Mouse (Mus musculus) naive thymus-derived CD4-positive, alpha-beta T cell, adult 2 months (primary cell): ENCODE measurements at regions not wholly inside any gene's neighbourhood (a gene's known extent, or its start where the extent isn't known, plus 50 kb on each side); places are given as distances from the start of the nearest gene placed in this dataset.

ENCODE experiments used
- DNase-seq: peaks from one replicate; pipeline ENCODE4 v3.0.0-alpha.2; 2011; ENCODE audit warnings: low read depth

GRCm38 (mm10) chr14:102925769-102926443 is 56.5 kb downstream of the Kctd12 start:
- no peak for DNase-seq

GRCm38 (mm10) chr14:102924674-102925073 is 57.8 kb downstream of the Kctd12 start:
- no peak for DNase-seq

- no peak for DNase-seq
Observed at GRCm38 (mm10) chr14:102922496-102922993, 59.9 kb downstream of the Kctd12 start.

DNA sequence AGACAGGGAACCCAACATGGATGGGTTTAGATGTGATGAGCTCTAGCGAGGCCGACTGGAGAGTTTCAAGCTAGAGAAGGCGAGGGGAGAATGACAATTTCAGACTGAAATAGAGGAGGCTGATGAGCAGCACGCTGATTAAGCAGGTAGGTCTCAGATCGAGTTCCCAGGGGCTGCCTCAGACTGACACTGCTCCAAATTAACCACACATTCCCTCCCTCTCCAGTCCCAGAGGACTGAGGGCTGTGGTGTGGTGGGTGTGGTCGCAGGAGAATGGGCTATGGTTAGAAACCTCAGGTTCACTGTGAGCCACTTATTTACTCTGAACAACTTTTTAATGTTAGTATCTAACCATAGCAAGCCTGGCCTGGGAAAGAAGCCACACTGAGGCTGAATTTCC is 62.0 kb downstream of the Kctd12 start:
- no peak for DNase-seq

- no peak for DNase-seq
Observed at GRCm38 (mm10) chr14:102919261-102919801, 63.1 kb downstream of the Kctd12 start.

- no peak for DNase-seq
Observed at GRCm38 (mm10) chr14:102917929-102918328, 64.5 kb downstream of the Kctd12 start.

GRCm38 (mm10) chr14:102915918-102916317 is 66.5 kb downstream of the Kctd12 start:
- DNase-seq, result no peak

- no peak for DNase-seq
Observed at GRCm38 (mm10) chr14:102911582-102911981, 70.9 kb downstream of the Kctd12 start.

DNA sequence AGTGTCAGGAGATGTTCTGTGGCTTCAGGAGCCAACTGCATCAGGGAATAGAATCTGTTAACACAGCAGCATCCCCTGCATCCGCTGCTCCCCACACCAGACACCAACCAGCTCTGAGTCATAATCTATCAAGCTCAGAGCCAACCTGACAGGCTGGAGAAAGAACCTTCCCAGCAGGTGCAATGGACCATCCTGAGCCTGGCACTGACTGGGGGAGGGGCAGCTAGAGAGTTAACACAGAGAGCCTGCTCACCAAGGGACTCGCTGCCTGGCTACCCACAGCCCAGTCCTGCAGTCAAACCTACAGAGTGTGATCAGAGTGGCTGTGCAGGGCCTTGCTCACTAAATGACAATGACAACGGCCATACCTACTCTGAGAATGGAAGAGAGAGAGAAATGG is 73.4 kb downstream of the Kctd12 start:
- DNase-seq, result no peak

GRCm38 (mm10) chr14:102907411-102908103 is 74.9 kb downstream of the Kctd12 start:
- no peak for DNase-seq

DNA sequence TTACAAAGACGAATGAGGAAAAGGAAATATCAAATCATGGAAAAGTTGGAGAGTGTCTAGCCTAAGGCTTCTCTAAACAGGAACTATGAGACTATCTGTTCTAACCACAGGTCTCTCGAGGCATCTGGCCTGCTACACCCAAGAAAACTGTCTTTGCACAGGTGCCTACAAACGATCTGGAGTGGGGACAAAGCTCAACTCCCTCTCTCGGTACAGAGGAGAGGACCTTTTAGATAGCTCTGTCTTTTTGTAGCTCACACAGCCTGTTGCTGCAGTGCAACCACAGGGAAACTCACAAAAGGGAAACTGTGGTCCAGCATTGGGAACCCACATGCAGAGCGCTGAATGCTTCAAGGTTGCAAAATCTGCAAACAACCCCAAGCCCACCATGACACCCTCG is 75.6 kb downstream of the Kctd12 start:
- peak; percentile 28 for DNase-seq

- DNase-seq, result peak; percentile 13
Observed at GRCm38 (mm10) chr14:102906286-102906685, 76.2 kb downstream of the Kctd12 start.

GRCm38 (mm10) chr14:102902906-102903305 is 79.5 kb downstream of the Kctd12 start:
- DNase-seq, result no peak

GRCm38 (mm10) chr14:102902236-102902635 is 80.2 kb downstream of the Kctd12 start:
- DNase-seq, result no peak

DNA sequence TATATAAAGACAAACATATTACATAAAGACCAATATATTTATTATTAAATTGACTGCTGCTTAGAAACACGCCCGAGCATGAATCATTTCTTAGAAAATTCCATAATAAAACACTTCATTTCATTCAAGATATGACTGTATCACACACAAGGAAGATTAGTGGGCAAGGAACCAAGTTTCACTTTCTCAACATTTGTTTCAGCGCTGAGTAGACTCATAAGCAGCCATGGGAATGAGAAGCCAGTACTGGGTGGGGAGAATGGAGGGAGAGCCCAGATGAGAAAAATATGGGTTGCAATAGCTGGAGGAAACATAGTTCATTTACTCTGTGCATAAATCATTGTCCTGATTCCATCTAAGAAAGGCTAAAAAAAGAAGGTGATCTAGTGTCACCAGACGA is 84.0 kb downstream of the Kctd12 start:
- DNase-seq, result no peak

DNA sequence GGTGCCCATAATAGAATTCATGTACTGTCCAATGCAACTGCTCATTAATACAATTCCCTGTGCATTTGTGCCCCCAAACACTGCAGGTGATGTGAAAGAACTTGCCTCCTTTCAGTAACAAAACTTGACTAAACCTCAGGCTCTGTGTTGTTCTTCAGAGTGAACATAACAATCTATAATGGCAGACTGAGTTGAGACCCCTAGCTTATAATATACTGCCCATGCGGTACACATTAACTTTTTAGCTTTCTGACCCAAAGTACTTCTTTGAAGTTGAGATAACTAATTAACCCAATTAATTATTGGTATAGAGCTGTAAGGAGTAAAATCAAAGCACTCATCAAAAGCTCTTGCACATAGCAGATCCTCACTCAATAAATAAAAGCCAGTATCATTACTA is 85.4 kb downstream of the Kctd12 start:
- no peak for DNase-seq

- DNase-seq, result no peak
Observed at GRCm38 (mm10) chr14:102896527-102896926, 85.9 kb downstream of the Kctd12 start.

GRCm38 (mm10) chr14:102893241-102893640 is 89.2 kb downstream of the Kctd12 start:
- no peak for DNase-seq

GRCm38 (mm10) chr14:102891552-102891951 is 90.9 kb downstream of the Kctd12 start:
- DNase-seq, result no peak

GRCm38 (mm10) chr14:102885240-102885598 is 97.2 kb downstream of the Kctd12 start:
- DNase-seq, result no peak

DNA sequence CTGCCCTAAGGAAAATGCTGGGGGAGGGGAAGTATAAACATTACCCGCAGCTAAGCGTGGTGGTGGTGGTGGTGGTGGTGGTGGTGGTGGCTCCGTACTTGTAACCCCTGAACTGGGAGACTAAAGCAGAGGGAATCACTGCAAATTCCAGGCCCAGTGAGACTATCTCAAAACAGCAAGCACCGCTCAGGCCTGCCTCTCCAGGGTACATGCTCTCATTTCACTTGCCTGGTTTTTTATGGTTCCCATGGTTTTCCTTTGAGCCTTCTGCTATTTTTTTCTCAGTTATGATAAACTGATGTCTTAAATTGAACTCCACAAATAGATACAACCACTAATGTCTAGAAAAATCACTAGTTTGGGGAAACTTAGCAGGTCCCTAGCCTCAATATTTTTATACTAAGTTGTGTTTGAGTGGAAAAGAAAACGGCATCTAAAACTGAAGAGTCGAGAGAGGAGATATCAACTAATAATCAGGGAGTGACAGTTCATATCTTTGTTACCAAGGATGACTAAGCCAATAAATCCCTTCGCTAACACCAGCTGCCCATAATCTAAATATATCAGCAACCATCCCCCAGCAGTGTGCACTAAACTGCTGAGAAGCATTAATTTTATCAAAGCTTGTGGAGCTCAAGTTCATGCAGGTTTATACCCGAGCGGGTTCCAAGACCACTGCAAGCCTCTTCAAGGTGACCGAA is 97.7 kb downstream of the Kctd12 start:
- DNase-seq, result no peak

DNA sequence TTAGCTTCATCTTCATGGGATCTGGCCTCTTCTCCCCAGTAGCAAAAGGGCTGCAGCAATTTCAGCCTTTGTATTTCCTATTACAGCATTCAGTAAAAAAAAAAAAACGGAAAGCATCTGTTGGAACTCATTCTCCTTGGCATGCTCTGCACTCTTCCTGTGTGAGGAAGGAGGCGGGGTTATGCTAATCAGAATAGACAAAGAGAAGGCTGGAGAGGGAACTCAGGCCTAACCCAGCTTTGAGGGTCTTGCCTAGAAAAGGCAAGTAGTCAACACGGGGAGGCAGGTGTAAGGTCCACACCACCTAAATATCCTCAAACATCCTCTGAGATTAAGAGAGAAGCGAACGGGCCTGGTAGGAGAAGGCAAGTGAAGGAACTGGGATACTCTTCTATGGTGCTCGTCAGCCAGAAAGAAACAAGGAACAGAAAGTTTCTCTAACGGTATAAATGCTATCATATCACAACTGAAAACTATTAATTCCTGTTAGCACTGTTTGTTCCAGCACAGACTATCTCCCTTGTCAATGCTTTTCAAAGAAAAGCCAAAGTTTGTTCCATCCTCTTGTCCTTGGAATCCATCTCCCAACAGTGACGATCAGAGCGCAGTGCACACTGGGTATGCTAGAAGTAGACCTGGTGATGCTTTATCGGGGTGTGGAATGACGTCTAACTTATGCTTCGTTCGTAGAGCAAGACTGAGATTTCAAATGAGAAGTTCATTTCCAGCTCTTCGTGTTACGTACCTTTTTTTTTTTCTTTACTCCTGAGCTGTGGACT is 98.9 kb downstream of the Kctd12 start:
- DNase-seq, result no peak
